Mouse (Mus musculus) MEL (cell line): ENCODE results near the gene Padi4. TPM values are rescaled to one million over a fixed set of nuclear protein-coding genes. Genes with fewer than 3 reads are reported as not detected.

Experiments used
- DNase-seq: peaks from one replicate; pipeline ENCODE4 v3.0.0; 2011; ENCODE audit warnings: low read depth, low spot score
- H3K27ac ChIP-seq: 2 replicates; pipeline ENCODE4 v1.5.1; 2012; ENCODE audit warnings: low read depth, mild to moderate bottlenecking, control low read depth, low read length, moderate library complexity; ENCODE audit not compliant: control insufficient read depth
- H3K27me3 ChIP-seq, 2 experiments: fragments of 150-350 bp in 1 of 2; sonication (generic) in 1 of 2; 2 replicates each; pipeline ENCODE4 v1.6.1; 2012; ENCODE audit warnings: low read length in 2 of 2, mild to moderate bottlenecking in 2 of 2, improper control_type of control experiment in 1 of 2, moderate library complexity in 1 of 2; ENCODE audit not compliant: insufficient read depth in 2 of 2, control insufficient read depth in 1 of 2
- H3K36me3 ChIP-seq, 2 experiments: 2 replicates each; pipeline ENCODE4 v1.6.1; 2012 to 2014; ENCODE audit warnings: low read length in 2 of 2, improper control_type of control experiment in 1 of 2, inconsistent platforms in 1 of 2, mild to moderate bottlenecking in 1 of 2; ENCODE audit not compliant: insufficient read depth in 2 of 2, control insufficient read depth in 1 of 2
- H3K4me1 ChIP-seq, 2 experiments: fragments of 150-350 bp in 1 of 2; sonication (generic) in 1 of 2; 2 replicates each; pipeline ENCODE4 v1.6.1; 2012; ENCODE audit warnings: low read length in 2 of 2, improper control_type of control experiment in 1 of 2, mild to moderate bottlenecking in 1 of 2; ENCODE audit not compliant: insufficient read depth in 2 of 2, control insufficient read depth in 1 of 2
- H3K4me3 ChIP-seq, 2 experiments: fragments of 150-350 bp in 1 of 2; sonication (generic) in 1 of 2; 2 replicates each; pipeline ENCODE4 v1.5.1; 2012; ENCODE audit warnings: low read depth in 2 of 2, low read length in 2 of 2, mild to moderate bottlenecking in 2 of 2, moderate library complexity in 2 of 2, control low read depth in 1 of 2, improper control_type of control experiment in 1 of 2; ENCODE audit not compliant: control insufficient read depth in 1 of 2, insufficient read depth in 1 of 2
- H3K79me2 ChIP-seq: 2 replicates; pipeline ENCODE4 v1.6.1; 2012; ENCODE audit warnings: mild to moderate bottlenecking, low read length, moderate library complexity; ENCODE audit not compliant: control insufficient read depth, poor library complexity, insufficient read depth
- H3K9ac ChIP-seq: 2 replicates; pipeline ENCODE4 v1.6.1; 2012; ENCODE audit warnings: low read depth, mild to moderate bottlenecking, control low read depth, low read length, moderate library complexity; ENCODE audit not compliant: control insufficient read depth, poor library complexity, severe bottlenecking
- H3K9me3 ChIP-seq: fragments of 150-350 bp; sonication (generic); replicated peaks from 2 replicates; pipeline ENCODE4 v1.6.1; 2012; ENCODE audit warnings: mild to moderate bottlenecking, low read length, improper control_type of control experiment, moderate library complexity; ENCODE audit not compliant: insufficient read depth
- CHD1 ChIP-seq: IDR thresholded peaks from 2 replicates; pipeline ENCODE4 v1.6.1; 2012; ENCODE audit warnings: low read depth, mild to moderate bottlenecking, inconsistent platforms, low read length, improper control_type of control experiment
- CHD2 ChIP-seq: IDR thresholded peaks from 2 replicates; pipeline ENCODE4 v1.6.1; 2011; ENCODE audit warnings: low read length, improper control_type of control experiment
- CTCF ChIP-seq, 3 experiments: IDR thresholded peaks in 2 of 3; conservative IDR thresholded peaks in 1 of 3; 2 replicates each; pipeline ENCODE4 v1.5.1; 2011 to 2012; ENCODE audit warnings: low read length in 3 of 3, low read depth in 2 of 3, mild to moderate bottlenecking in 2 of 3, improper control_type of control experiment in 1 of 3, inconsistent platforms in 1 of 3, mixed read lengths in 1 of 3, moderate library complexity in 1 of 3; ENCODE audit not compliant: control insufficient read depth in 1 of 3, insufficient read depth in 1 of 3, poor library complexity in 1 of 3, severe bottlenecking in 1 of 3
- E2F4 ChIP-seq: IDR thresholded peaks from 2 replicates; pipeline ENCODE4 v1.6.1; 2011; ENCODE audit warnings: low read depth, low read length, improper control_type of control experiment, borderline replicate concordance
- ELF1 ChIP-seq: IDR thresholded peaks from 2 replicates; pipeline ENCODE4 v1.6.1; 2014; ENCODE audit warnings: low read depth, mild to moderate bottlenecking, inconsistent platforms, low read length, improper control_type of control experiment, moderate library complexity
- ETS1 ChIP-seq: IDR thresholded peaks from 2 replicates; pipeline ENCODE4 v1.6.1; 2012; ENCODE audit warnings: low read depth, mild to moderate bottlenecking, inconsistent platforms, low read length, improper control_type of control experiment, moderate library complexity
- GABPA ChIP-seq: IDR thresholded peaks from 2 replicates; pipeline ENCODE4 v1.6.1; 2012; ENCODE audit warnings: low read depth, mild to moderate bottlenecking, inconsistent platforms, low read length, improper control_type of control experiment, moderate library complexity
- GATA1 ChIP-seq: IDR thresholded peaks from 2 replicates; pipeline ENCODE4 v1.6.1; 2011; ENCODE audit warnings: low read depth, low read length, improper control_type of control experiment
- HCFC1 ChIP-seq: IDR thresholded peaks from 2 replicates; pipeline ENCODE4 v1.6.1; 2012; ENCODE audit warnings: low read depth, mild to moderate bottlenecking, inconsistent platforms, low read length, improper control_type of control experiment, moderate library complexity
- JUND ChIP-seq: IDR thresholded peaks from 2 replicates; pipeline ENCODE4 v1.6.1; 2011; ENCODE audit warnings: low read depth, mild to moderate bottlenecking, improper control_type of control experiment, low read length
- MAFK ChIP-seq: IDR thresholded peaks from 2 replicates; pipeline ENCODE4 v1.6.1; 2011; ENCODE audit warnings: low read depth, mild to moderate bottlenecking, low read length, improper control_type of control experiment, borderline replicate concordance
- MAX ChIP-seq: IDR thresholded peaks from 2 replicates; pipeline ENCODE4 v1.6.1; 2011; ENCODE audit warnings: low read length, improper control_type of control experiment
- MEF2A ChIP-seq: IDR thresholded peaks from 2 replicates; pipeline ENCODE4 v1.6.1; 2014; ENCODE audit warnings: low read depth, mild to moderate bottlenecking, inconsistent platforms, low read length, improper control_type of control experiment; ENCODE audit not compliant: poor library complexity, insufficient replicate concordance, severe bottlenecking; ENCODE audit errors: extremely low read depth
- MXI1 ChIP-seq: IDR thresholded peaks from 2 replicates; pipeline ENCODE4 v1.6.1; 2011; ENCODE audit warnings: mild to moderate bottlenecking, low read depth, low read length, improper control_type of control experiment
- MYB ChIP-seq: IDR thresholded peaks from 2 replicates; pipeline ENCODE4 v1.6.1; 2011; ENCODE audit warnings: mild to moderate bottlenecking, low read depth, low read length, improper control_type of control experiment
- NELFE ChIP-seq: IDR thresholded peaks from 2 replicates; pipeline ENCODE4 v1.6.1; 2011; ENCODE audit warnings: low read depth, low read length, improper control_type of control experiment
- NRF1 ChIP-seq: IDR thresholded peaks from 2 replicates; pipeline ENCODE4 v1.6.1; 2014; ENCODE audit warnings: low read depth, mild to moderate bottlenecking, inconsistent platforms, low read length, improper control_type of control experiment, moderate library complexity; ENCODE audit not compliant: poor library complexity, insufficient read depth, severe bottlenecking
- POLR2A ChIP-seq, 2 experiments: IDR thresholded peaks; 2 replicates each; pipeline ENCODE4 v1.6.1; 2011 to 2012; ENCODE audit warnings: low read length in 2 of 2, mild to moderate bottlenecking in 2 of 2, control low read depth in 1 of 2, improper control_type of control experiment in 1 of 2, low read depth in 1 of 2, moderate library complexity in 1 of 2; ENCODE audit not compliant: control insufficient read depth in 1 of 2, insufficient read depth in 1 of 2, poor library complexity in 1 of 2
- POLR2AphosphoS2 ChIP-seq: IDR thresholded peaks from 2 replicates; pipeline ENCODE4 v1.6.1; 2011; ENCODE audit warnings: low read length, improper control_type of control experiment
- RAD21 ChIP-seq: IDR thresholded peaks from 2 replicates; pipeline ENCODE4 v1.6.1; 2011; ENCODE audit warnings: mild to moderate bottlenecking, low read depth, low read length, improper control_type of control experiment
- RCOR1 ChIP-seq: IDR thresholded peaks from 2 replicates; pipeline ENCODE4 v1.6.1; 2012; ENCODE audit warnings: low read depth, mild to moderate bottlenecking, inconsistent platforms, low read length, improper control_type of control experiment
- SIN3A ChIP-seq: IDR thresholded peaks from 2 replicates; pipeline ENCODE4 v1.6.1; 2012; ENCODE audit warnings: low read length, improper control_type of control experiment, inconsistent platforms
- TAL1 ChIP-seq: IDR thresholded peaks from 2 replicates; pipeline ENCODE4 v1.6.1; 2012; ENCODE audit warnings: mild to moderate bottlenecking, inconsistent platforms, low read length, moderate library complexity, mixed read lengths
- TBP ChIP-seq: IDR thresholded peaks from 2 replicates; pipeline ENCODE4 v1.8.0; 2011; ENCODE audit warnings: low read depth, low read length, improper control_type of control experiment
- UBTF ChIP-seq: IDR thresholded peaks from 2 replicates; pipeline ENCODE4 v1.6.1; 2012; ENCODE audit warnings: low read depth, mild to moderate bottlenecking, inconsistent platforms, low read length, improper control_type of control experiment, moderate library complexity, borderline replicate concordance; ENCODE audit not compliant: insufficient read depth
- ZC3H11A ChIP-seq: IDR thresholded peaks from 2 replicates; pipeline ENCODE4 v1.6.1; 2012; ENCODE audit warnings: low read depth, mild to moderate bottlenecking, inconsistent platforms, low read length, improper control_type of control experiment
- ZMIZ1 ChIP-seq: IDR thresholded peaks from 2 replicates; pipeline ENCODE4 v1.6.1; 2012; ENCODE audit warnings: low read depth, mild to moderate bottlenecking, inconsistent platforms, low read length, improper control_type of control experiment, moderate library complexity
- ZNF384 ChIP-seq: IDR thresholded peaks from 2 replicates; pipeline ENCODE4 v1.6.1; 2012; ENCODE audit warnings: low read depth, mild to moderate bottlenecking, inconsistent platforms, low read length, improper control_type of control experiment
- polyA plus RNA-seq, 2 experiments: library from polyadenylated mRNA; stranded (reverse) in 1 of 2; unstranded in 1 of 2; fragments of >175 nt in 1 of 2; fragments of >200 nt in 1 of 2; gene quantifications; 2 replicates each; pipeline versions ENCODE4 v1.2.1 to v1.2.4; 2012; ENCODE audit warnings: low replicate concordance in 2 of 2, low read depth in 1 of 2; ENCODE audit not compliant: insufficient read length in 2 of 2, insufficient read depth in 1 of 2, missing spikeins in 1 of 2
- total RNA-seq: library from RNA; depleted of rRNA; stranded (reverse); fragments of 300-350 nt; gene quantifications from 2 replicates; pipeline ENCODE4 v1.2.3, GENCODE M21; 2012

Padi4 gene
- total and polyA plus RNA-seq, 3 experiments: not detected

- Histone ChIP-seq H3K4me1 (peaks cover 0 to 4% of the 10 kb centered on the region in 2 experiments; a peak in 1 of 4 replicates), H3K79me2 (no peaks in the 10 kb centered on the region), H3K27me3 (no peaks in the 10 kb centered on the region), H3K4me3 (no peak overlapping the region), H3K9me3 (no peaks in the 10 kb centered on the region), H3K36me3 (no peaks in the 10 kb centered on the region), H3K9ac (no peak overlapping the region), H3K27ac (no peak overlapping the region)
- TF ChIP-seq GATA1: no peak
- TF ChIP-seq ZMIZ1: no peak
- no peak for TF ChIP-seq NELFE
- no peak for TF ChIP-seq TAL1
- TF ChIP-seq POLR2A (IDR thresholded peaks at IDR 0.05; ENCODE audit: control insufficient read depth in 1 of 2, insufficient read depth in 1 of 2, low read depth in 1 of 2, low read length in 2 of 2, poor library complexity in 1 of 2): no peak
- no peak for TF ChIP-seq POLR2AphosphoS2
- TF ChIP-seq MAX: no peak
- TF ChIP-seq CTCF (IDR thresholded peaks at IDR 0.05 in 2 of 3, conservative IDR thresholded peaks at IDR 0.05 in 1 of 3; ENCODE audit: control insufficient read depth in 1 of 3, insufficient read depth in 1 of 3, low read depth in 2 of 3, low read length in 3 of 3, poor library complexity in 1 of 3, severe bottlenecking in 1 of 3): no peak
- TF ChIP-seq MXI1: no peak
- no peak for TF ChIP-seq JUND
- no peak for TF ChIP-seq CHD1
- no peak for TF ChIP-seq MAFK
- TF ChIP-seq ETS1: no peak
- TF ChIP-seq SIN3A: no peak
- TF ChIP-seq CHD2: no peak
- no peak for TF ChIP-seq TBP
- TF ChIP-seq HCFC1: no peak
- TF ChIP-seq ZC3H11A: no peak
- TF ChIP-seq MEF2A: no peak
- DNase-seq: no peak
Observed at GRCm38 (mm10) chr4:140775876-140776275, 1.8 kb upstream of the Padi4 start.

GRCm38 (mm10) chr4:140774893-140775292 lies 857 bp upstream of the Padi4 start:
- no peak for DNase-seq

More at GRCm38 (mm10) chr4:140774893-140775292, 857 bp upstream of the Padi4 start:
- Histone ChIP-seq H3K27me3 (no peaks in the 10 kb centered on the region), H3K36me3 (no peaks in the 10 kb centered on the region), H3K9ac (no peak overlapping the region), H3K4me1 (peaks cover 0 to 4% of the 10 kb centered on the region in 2 experiments; a peak in 1 of 4 replicates), H3K4me3 (no peak overlapping the region), H3K27ac (no peak overlapping the region), H3K9me3 (no peaks in the 10 kb centered on the region), H3K79me2 (no peaks in the 10 kb centered on the region)
- no peak for TF ChIP-seq POLR2A (IDR thresholded peaks at IDR 0.05; ENCODE audit: control insufficient read depth in 1 of 2, insufficient read depth in 1 of 2, low read depth in 1 of 2, low read length in 2 of 2, poor library complexity in 1 of 2)
- no peak for TF ChIP-seq TAL1
- TF ChIP-seq NRF1: no peak
- TF ChIP-seq MXI1: no peak
- no peak for TF ChIP-seq RAD21
- no peak for TF ChIP-seq SIN3A
- no peak for TF ChIP-seq ZNF384
- no peak for TF ChIP-seq GABPA
- TF ChIP-seq E2F4: no peak
- TF ChIP-seq RCOR1: no peak
- no peak for TF ChIP-seq MAX
- TF ChIP-seq MAFK: no peak
- no peak for TF ChIP-seq UBTF
- no peak for TF ChIP-seq MYB
- TF ChIP-seq JUND: no peak
- TF ChIP-seq ELF1: no peak
